Mouse (Mus musculus) erythroid progenitor cell, adult 5-6 weeks (primary cell): Measurements from ENCODE around the gene Sfrp5. TPM values are rescaled to one million over a fixed set of nuclear protein-coding genes. Genes with fewer than 3 reads are reported as not detected.

ENCODE experiments used
- ATAC-seq: replicated peaks from 2 replicates; pipeline ENCODE4 v1.8.0; 2016; ENCODE audit warnings: moderate number of reproducible peaks, mild to moderate bottlenecking, moderate TSS enrichment, inconsistent platforms; ENCODE audit not compliant: poor library complexity, low FRiP score, severe bottlenecking
- total RNA-seq, 2 experiments: library from RNA; stranded (forward) in 1 of 2; stranded (reverse) in 1 of 2; fragments of 150-400 nt in 1 of 2; fragments of 186-747, 209-891 nt in 1 of 2; gene quantifications; 2 replicates each; pipeline versions ENCODE4 v1.2.3 to v1.2.4; 2015 to 2017; ENCODE audit warnings: low replicate concordance in 2 of 2

The Sfrp5 gene
- total RNA-seq (2015; ENCODE audit: low replicate concordance), result not detected in 2 replicates
- not detected in 2 replicates for total RNA-seq (2017; ENCODE audit: low replicate concordance)

DNA sequence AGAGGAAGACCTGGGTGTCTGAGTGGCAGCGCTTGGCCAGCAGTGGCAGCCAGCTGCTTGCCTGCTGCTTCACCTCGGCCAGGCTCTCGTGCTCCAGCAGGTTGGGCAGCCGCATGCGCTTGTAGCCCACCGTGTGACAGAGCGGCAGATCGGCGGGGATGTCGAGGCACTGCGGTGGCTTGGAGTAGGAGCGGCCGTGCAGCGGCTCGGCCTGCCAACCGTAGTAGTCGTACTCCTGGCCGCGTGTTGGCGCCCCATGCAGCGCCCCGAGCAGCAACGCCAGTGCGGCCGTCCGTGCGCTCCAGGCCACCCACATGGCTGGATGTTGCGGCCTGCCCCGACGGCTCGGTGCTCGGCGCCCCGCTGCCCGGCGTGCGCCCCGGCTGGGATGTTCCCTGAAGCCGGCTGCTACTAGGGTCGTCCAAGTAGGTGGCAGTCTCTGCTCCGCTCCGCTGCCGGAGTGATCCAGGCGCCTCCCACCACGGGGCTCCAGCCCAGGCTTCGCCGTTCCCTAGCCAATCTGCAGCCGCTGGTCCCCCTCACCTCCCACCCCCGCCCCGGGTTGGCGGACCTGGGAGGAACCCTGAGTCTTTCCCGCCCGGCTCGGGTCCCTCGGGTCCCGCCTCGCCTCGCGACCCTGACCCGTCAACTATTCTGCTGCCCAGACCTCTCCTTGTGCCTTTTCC is at the start of gene Sfrp5:
Gene Sfrp5, minus strand, starts transcription at position 557 of the 686 bp plus-strand sequence.
- no peak for ATAC-seq

DNA sequence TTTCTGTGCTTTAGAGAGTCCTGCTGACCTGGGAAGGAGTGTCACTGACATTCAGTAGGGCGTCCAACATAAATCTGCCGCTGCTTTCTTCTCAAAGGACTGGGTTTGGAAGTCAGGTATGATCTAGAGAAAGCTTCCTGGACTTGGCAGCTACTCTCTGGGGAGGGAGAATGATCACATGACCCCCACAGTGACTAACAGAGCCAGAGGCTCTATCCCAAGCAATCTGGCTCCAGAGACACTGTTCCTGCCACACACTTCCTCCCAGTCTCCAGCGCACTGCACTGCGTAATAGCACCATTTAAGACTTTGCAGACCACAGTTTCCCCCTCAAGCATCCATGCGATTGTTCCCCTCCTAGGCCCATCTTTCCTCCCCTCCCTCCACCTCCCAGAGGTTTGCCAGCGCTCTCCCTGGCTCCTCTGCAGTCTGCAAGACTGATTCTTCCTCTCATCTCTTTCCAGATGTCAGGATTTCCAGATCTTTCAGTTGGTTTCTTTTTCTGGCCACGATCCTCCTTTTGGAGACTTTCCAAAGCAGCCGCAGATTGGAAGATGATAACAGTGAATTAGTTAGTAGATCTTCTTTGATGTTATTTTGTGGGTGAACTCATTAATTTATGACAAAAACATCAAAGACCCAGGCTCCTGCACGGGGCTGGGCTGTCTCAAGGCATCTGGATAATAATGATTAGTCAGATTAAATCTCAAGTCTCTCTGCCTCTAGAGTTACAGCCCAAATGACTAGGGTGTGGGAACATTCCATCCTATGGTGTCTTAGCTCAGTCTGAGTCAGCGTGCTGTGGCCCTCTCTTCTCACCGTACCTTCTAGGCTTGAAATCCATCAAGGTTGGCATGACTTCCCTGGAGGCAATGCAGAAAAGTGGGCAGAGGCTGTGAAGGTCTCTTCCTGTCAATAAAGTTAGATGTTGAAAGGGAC is 48.2 kb upstream of the Sfrp5 start:
- ATAC-seq, result no peak

DNA sequence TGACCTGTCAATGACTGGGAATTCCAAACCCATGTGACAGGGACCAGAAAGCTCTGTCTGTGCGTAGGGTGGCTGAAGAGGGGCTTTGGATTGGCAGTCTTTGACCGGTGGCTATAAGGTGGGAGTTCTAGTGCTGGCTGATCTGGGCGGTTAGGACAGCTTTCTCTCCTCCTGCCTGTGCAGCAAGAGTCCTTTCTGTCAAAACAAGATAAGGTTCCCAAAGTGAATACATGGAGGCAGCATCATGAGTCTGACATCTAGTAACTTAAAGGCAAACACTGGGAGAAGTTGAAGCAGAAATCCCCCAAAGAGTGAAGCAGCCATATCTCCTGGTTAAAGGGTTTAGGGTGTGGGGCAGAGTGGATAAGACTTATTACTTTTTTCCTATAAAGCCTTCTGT is 45.5 kb upstream of the Sfrp5 start, which contains the start of gene Golga7b:
Gene Golga7b, plus strand, starts transcription at position 56 of the 400 bp plus-strand sequence.
- no peak for ATAC-seq

DNA sequence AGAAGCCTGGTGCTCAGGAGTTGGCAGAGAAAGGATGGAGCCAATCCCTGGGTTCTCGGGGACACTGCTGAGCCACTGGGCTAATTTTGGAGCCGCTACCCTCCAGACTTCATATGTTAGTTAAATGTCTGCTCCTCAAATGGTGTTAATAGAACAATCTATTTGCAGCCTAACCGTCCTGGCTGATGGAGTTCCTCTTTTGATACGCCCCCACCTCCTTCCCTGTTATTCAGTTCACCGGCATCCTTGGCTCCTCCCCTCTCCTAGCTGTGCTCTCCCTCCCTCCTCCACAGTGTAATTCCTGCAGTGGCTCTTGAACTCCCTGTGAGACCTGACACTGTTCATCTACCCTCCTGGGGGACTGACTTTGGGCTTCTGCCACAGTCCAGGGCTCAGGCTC is 44.6 kb upstream of the Sfrp5 start:
- ATAC-seq, result no peak

DNA sequence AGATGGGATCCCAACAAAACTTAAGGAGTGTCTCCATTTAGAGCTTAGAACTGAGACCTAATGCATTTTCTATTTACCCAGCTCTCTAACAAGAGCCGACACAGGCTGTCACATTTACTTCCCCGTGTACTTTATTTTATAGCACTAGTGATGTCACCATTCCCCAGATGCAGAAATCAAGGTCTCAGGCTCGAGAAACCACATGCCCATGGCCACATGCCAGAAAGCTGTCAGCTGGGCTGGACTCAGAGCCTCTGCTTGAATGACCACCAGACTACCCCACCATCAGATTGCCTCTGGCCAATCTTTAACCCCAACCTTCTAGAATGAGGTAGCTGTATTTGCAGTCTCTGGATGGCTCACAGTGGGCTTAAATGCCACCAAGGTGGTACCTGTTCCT is 41.3 kb upstream of the Sfrp5 start:
- ATAC-seq, result no peak

DNA sequence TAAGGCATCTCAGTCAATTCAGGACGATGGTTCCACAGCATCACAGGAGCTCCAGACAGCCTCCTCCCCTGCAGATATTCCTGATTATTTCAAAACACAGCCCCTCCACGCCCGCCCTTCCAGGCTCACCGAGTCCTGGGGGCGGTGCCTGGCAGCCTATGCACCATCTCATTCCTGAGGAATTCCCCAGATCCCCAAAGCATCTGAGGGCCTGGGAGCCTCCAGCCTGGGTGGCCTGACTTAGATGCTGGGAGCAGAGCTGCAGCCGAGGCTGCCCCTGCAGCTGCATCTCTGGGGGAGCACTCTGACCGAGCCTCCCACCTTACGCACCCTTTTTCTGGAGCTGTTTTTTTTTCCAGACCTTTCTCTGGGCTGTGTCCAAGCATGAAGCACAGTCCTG is 38.8 kb upstream of the Sfrp5 start:
- no peak for ATAC-seq

DNA sequence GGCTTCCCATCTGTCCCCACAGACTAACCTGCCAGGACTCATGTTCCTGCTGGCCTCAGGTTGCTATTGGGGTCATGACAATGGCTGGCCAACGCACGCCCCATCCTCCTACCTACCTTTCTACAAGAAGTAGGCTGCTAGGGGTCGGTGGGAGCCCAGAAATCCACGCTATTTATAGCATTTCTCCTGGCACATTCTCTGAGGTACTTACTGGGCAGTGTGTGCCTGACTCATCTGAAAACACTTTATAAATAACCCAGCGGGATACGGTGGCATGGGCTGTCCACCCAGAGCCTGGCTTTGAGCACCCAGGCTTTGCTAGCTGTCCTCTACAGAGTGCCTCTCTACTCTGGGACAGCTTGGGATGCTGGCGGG is 36.3 kb upstream of the Sfrp5 start:
- no peak for ATAC-seq

DNA sequence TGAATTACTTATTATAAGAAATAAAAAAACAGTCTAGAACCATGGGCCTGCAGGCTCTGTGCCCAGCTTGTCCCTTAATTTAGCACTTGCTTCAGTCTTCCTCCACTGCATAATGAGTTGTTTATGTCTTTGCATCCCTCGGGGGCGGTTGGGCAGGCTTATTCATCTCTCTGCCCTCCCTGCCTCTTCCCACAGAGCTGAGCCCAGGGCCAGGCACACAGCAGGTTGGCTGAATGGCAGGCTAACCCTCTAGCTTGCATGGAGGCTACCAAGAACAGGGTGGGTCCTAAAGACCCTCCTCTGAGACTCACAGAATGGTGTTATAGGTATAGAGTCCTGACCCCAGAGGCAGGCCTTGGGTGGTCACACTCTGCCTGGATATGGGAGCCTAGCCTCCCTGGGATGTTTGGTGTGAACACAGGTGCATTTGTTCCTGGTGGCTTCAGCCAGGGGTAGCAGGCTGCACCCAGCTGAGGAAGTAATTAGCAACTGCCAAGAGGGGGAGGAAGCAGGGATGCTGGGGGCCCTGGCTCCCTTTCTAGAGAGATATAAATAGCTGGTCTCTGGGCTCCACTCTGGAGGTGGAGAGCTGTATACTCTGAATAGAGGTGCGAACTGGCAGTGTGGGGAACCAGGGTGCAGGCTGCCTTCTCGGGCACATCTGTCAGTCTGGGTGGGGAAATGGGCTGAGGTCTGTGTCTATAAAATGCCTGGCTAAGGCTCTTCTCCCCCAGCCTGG is 35.7 kb upstream of the Sfrp5 start:
- ATAC-seq, result no peak

DNA sequence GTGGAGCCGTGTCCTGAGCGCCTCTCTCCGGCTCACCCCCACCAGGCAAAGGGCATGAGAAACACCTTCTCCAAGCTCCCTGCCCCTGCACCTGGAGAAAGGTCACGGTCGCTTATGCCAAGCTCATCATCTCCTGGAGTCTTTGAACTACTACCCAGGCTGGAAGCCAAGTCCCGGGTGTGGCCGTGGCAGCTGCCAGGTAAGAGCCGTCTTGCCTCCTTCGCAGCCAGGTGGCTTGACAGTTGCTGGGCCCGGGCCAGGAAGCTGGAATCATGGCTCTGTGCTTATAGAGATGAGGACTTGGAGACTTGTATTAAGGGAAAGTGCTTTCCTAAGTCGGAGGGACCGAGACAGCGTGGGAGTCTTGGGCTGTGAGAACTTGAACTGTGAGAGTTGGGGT is 28.9 kb upstream of the Sfrp5 start:
- peak; percentile 50; the same call in 1 of the 2 replicates for ATAC-seq

DNA sequence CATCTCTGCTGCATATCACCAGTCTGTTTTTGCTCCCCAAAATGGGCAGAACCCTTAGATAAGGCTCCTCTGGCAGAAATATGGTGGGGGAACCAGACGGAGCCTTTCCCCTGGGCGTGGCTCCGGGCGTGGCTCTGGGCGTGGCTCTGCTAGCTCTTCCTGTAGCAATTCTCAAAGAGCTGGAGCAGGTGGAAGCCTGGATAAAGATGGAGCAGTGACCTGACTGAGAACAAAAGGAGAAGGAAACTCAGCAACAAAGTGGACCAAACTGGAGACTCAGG is 28.2 kb upstream of the Sfrp5 start:
- ATAC-seq, result peak; percentile 56; the same call in 1 of the 2 replicates

DNA sequence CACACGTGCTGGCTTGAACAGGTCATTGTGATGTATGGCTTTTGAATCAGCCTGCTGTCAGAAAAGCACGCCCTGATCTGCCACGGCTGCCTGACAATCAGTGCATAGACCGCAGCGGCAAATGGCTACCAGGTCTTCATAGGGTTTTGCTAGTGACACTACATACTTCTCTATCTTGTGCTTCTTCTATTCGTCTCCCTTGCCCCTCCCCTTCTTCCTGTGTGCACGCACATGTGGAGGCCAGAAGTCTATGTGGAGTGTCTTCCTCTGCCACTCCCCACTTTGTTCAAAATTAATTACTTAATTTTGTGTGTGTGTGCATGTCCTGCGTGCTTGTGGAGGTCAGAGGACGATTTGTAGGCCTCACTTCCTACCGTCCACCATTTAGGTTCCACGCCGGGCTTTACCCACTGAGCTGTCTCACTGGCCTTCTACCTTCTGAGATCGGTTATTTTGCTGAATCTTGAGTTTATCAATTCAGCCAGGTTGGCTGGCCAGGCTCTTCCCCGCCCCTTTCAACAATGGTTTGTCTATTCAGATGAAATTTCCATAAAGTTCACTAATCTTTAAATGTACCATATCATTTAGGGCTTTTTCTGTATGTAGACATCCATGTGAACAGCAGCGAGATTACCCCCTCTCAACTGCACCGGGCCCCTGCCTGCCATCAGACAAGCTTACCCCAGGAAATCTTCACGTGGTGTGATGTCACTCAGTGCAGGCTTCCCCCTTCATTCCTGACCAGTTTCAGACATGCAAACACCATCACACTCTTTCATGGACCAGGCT is 27.6 kb upstream of the Sfrp5 start:
- no peak for ATAC-seq

DNA sequence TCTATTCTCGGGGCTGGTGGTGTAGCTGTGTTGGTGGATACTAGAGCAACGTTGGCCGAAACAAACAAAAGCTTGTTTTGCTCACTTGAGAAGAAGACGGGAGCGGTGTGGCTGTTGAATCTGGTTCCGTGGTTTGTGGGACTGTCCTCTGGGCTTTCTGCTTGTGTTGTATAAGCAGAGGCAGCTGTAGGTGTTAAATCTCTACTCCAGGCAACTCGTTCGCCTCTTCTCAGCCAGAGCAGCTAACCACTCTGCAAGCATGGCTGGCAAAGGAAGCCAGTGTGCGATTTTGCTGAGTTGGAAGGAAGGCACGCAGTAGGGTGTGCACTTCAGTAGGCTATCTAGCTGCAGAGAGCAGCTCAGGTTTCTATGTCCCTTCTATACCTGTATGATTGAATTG is 24.4 kb upstream of the Sfrp5 start:
- no peak for ATAC-seq

DNA sequence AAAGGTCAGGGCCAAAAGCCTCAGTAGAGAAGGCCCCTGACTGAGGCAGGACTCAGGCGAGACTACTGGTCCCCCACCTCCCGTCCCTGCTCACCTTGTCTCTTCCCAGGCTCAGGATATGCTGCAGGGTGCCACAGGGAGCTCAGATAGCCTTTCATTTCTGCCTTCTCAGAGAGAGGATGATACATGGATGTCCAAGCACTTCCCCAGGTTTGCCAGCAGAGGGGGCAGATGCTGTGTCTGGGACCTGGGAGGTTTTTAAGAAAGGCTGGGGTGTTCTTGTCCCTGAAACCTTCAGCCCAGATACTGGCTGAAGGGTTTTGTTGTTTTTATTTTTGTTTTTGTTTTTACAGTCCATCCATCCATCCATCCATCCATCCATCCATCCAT is 15.3 kb upstream of the Sfrp5 start:
- no peak for ATAC-seq

DNA sequence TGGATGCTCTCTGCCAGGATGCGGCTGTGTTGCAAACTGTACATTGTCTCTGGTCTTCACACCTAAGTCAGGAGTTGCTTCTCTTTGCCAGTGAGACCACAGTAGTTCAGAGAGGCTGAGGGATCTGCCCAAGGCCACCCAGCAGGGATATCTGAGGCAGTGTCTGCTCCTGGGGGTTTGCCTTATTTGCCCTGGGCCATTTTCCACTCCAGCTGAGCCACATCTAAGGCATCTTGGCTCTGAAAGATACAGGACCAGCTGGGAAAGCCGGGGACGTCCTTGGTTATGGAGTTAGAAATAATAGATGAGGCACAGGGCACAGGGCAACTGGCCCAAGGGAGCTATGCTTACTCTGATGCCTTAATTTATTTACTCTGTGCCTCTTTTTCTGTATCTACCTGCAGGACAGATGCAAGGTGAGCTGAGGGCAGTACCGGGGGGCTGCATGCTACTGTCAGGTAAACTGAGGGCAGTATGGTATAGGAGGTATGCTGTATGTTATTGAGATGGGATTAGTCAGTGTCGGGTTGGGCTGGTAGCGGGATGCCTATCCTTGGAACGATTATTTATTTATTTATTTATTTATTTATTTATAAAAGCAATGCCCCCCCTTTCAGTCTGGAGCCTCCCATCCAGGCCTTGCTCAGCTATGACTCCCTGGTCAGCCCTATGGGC is 14.8 kb upstream of the Sfrp5 start:
- no peak for ATAC-seq

DNA sequence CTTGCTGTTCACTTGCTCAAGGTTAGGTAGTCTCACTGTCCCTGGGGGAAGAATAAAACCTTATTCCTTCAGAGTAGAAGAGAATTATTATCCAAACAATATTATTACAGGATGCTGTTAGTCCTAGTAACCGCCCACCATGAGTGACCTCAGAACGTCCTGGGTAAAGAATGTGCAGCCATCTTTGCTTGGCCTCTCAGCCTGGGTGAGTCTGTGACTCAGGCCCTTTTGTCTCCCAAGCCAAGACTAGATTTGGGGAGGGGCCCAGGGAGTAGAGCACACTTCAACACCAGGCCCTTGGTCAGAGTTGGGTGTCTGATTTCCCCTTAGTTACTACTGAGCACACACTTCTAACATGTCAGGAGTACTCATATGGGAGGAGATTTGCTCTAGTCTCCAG is 12.5 kb upstream of the Sfrp5 start:
- no peak for ATAC-seq

DNA sequence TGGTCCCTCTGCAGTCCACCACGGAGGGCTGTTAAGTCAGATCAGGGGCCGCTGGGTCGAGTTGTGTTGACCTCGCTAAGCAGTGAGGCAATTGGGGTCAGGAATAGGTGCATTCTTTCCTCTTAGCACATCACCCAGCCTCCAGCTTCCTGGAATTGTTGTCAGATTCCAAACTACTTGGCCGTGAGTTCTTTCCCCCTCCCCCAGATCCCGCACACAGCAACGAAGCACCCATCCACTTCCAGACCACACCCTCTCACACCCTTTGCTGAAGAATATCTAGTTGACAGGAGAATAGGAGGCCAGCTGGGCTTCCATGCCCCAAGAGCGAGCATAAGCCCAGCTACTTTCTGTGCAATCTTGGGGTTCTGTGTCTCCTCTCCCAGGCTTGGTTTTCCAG is 9.9 kb upstream of the Sfrp5 start:
- ATAC-seq, result no peak

DNA sequence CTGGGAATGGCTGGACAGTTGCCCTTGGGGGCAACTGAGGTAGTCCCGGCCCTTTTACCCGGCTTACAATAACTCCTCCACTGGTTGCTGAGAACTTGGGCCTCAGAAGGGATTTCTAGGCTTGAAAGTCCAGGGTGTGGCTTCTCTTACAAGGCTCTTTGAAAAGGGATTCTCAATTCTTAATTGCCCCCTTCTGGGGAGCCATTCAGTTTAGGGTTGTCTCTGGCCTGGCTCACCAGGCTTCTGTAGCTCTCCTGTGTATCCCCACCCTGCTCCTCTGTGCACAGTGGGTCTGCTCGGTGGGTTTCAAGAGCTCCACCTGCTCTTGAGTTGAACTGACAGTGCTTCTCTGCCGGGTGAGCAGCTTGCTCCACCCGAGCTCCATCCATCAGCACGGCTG is 7.9 kb upstream of the Sfrp5 start:
- ATAC-seq, result no peak

DNA sequence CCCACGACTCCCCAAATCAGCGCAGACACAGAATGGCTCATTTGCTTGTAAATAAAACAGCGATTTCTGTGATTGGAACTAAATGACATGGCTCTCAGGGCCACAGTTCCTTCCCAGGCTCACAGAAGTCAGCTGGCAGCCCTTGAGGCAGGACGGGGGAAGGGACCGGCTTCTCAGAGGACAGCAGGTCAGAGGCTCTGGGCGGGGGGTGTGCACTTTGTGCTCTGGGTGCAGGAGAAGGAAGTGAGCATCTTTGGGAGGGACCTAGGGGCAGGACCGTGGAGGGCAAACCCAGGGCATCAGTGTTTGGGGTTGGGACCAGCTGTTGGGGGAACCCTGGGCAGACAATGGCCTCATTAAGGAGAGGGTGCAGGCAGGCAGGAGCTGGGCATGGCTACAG is 7.4 kb upstream of the Sfrp5 start:
- ATAC-seq, result no peak

DNA sequence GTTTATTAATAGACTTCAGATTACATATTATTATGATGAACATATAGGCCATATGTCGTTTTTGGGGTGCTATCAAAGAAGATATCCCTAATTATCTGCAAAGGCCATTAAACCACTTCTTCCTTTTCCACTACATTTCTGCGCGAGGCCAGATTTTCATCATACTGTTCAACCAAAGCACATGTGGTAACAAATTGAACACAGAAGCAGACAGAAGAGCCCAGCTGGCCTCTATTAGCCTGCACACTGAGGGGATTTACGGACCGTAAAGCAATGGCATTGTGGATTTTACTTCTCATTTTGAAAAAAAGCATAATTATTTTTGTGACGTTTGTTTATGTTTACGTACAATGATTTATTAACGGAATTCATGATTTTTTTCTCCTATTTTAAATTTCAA is 3.1 kb upstream of the Sfrp5 start:
- ATAC-seq, result no peak
